Mouse (Mus musculus): ENCODE data around the gene Piwil4.

GRCm38 (mm10) chr9:14784039-14785002, 43.8 kb upstream of the Piwil4 start, which contains the start of the genes Mre11a and Ankrd49:
- TF ChIP-seq KAT2A (IDR thresholded peaks at IDR 0.05; ENCODE audit: insufficient replicate concordance, low read length), result peak; percentile 82; the same call in 1 of the 2 replicates
- TF ChIP-seq UBTF (IDR thresholded peaks at IDR 0.05; ENCODE audit: low read depth, low read length), result no peak
- no peak for TF ChIP-seq CTCF (conservative IDR thresholded peaks at IDR 0.05 in 1 of 2, IDR thresholded peaks at IDR 0.05 in 1 of 2; ENCODE audit: low read depth in 2 of 2, low read length in 2 of 2)
